Mouse (Mus musculus): Measurements from ENCODE around the gene S100a2.

The S100a2 gene

DNA sequence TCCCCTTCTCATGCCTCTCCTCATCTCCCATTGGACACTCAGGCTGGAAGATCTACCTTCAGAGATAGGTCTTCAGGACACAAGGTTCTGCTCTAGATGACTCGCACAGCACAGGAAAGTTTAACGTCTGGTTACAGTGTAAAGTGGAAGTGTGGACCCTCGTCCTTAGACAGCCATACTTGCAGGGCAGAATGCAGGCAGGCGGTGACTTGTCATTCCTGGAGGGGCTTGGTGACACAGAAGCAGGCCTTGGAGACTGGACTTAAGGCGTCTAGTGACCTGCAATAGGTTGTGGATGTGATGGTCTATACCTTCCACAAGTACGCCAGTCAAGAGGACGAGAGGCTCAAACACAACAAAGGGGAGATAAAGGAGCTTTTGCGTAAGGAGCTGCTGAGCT lies at the start of gene S100a2:
TSS of gene S100a2 (plus strand) at position 301 of the 400 bp plus-strand sequence.
- in situ Hi-C loops (cut with MboI, MseI), result no loop called here

GRCm38 (mm10) chr3:90540904-90541303 lies 49.1 kb upstream of the S100a2 start:
- in situ Hi-C loops (cut with MboI, MseI), result no loop called here

- in situ Hi-C loops (cut with MboI, MseI), result no loop called here
Observed at GRCm38 (mm10) chr3:90549676-90550420, 40.2 kb upstream of the S100a2 start.

DNA sequence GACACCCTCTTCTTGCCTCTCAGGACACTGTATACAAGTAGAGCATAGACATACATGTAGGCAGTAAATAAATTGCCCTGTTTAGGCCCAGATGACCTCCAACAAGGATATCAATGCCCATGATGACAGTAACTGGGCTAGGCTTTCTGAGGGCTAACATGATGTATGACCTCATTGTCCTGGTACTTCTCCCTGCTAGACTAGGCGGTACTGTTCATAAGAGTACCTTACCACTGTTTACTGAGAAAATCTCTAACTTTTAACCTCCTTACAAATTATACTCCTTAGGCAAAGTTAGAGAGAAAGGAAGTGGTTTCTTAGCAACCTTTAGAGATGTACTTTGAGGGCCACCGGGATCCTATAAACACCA lies 39.6 kb upstream of the S100a2 start:
- in situ Hi-C loops (cut with MboI, MseI), result no loop called here

DNA sequence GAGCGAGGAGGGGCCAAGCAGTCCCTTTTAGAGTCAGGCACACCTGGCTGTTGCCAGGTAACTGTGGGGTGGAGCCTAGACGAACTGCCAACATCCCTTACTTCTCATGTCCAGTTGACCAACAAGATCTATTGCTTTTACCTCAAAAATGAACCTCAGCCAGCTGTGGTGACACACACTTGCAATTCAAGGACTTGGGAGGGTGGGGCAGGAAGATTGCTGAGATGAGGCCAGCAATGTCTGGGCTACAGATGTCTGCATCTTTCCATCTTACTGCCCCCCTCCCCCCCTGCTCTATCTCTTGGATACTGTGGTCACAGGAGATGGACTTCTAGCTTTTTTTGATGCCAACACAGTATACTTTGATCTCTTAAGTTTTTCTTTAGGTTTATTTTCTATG lies 37.8 kb upstream of the S100a2 start:
- in situ Hi-C loops (cut with MboI, MseI), result no loop called here

DNA sequence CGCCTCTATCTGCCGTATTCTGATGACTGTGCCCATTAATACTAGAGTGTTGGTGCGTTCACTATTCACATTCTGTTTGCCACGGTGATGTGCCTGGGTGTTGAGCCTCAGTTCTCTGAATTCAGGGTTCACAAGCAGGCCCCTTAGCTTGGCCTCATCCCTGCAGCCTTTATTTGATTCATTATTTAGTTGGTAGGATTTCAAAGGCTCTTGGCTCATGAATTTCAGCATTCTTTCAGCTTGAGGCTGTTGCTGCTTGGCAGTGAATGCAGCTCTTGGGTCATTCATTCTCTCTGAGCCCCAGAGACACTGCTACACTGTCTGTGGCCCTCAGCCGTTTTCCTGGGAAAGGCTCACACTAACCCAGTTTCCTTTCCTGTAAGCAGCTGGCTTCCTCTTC lies 34.1 kb upstream of the S100a2 start:
- in situ Hi-C loops (cut with MboI, MseI), result no loop called here

GRCm38 (mm10) chr3:90560008-90560628 lies 29.9 kb upstream of the S100a2 start, which contains the start of gene S100a3:
S100a3 (plus strand) TSS chr3:90560578.
- in situ Hi-C loops (cut with MboI, MseI), result no loop called here

- in situ Hi-C loops (cut with MboI, MseI), result loop anchor here (5.0 kb wide), 1 partner anchor 47 kb away; the partner anchor contains the start of gene S100a14
Observed at GRCm38 (mm10) chr3:90574691-90575090, 15.4 kb upstream of the S100a2 start.

DNA sequence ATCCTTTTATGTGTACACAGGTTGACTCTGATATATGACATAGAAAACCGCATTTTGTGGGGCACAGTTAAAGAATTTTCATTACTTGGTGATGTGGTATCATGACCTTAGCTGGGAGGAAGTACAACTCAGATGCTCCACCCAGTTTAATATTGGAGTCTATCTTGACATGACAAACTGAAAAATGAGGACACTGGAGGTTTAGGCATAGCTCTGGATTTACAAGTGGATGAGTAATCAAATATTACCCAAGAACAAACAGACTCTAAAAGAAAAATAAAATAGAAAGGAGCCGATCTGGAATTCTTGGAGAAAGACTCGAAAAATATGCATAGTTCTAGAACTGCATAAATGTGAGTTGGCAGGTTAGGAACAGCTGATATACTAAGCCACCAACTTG lies 14.7 kb upstream of the S100a2 start:
- in situ Hi-C loops (cut with MboI, MseI), result no loop called here

DNA sequence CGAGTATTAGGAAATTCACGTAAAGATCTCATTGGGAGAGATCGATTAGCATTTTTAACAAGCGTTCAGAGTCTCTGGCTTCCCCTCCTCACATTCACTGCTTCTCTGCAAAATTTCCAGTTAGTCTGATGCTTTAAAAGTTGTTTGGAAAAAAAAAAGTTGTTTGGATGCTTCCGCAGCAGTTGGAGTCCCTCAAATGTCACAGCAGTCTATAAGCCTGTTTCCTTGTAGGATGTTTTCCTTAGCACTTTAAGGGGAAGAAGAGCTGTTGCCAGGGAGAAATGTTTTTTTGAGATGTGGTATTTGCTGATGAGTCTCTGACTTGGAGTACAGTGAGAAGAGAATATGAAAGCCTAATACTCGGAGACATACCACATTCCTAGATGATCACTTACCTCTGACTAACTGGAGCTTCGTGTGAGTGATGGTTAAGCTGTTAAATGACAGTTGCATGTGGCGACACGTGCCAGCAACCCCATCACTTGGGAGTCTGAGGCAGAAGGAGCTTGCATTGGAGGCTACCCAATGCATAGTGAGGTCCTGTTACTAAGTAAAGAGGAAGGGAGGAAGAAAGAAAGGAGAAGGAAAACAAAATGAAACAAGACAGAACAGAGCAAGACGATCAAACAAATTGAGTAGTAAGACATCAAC lies 13.6 kb upstream of the S100a2 start:
- in situ Hi-C loops (cut with MboI, MseI), result no loop called here

- in situ Hi-C loops (cut with MboI, MseI), result no loop called here
Observed at GRCm38 (mm10) chr3:90579433-90579832, 10.6 kb upstream of the S100a2 start.

DNA sequence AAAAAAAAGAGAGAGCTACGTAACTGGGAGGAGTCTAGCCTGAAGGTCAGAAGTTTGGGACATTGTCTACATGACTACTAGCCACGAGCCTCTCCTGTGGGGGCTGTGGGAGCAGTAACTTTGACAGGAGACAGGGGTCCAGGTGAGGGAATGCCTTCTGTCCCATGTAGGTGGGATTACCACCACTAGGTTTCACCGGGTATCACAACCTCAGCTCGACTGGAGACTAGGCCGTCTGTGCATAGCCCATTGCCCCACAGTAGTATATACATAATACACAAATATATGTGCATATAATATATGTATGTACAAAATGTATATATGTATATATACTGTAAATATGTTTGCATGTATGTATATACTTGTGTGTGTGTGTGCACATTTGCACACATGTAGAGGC lies 8.9 kb upstream of the S100a2 start:
- in situ Hi-C loops (cut with MboI, MseI), result loop anchor here (5.0 kb wide), 1 partner anchor 36 kb away; no protein-coding TSS in a partner anchor

GRCm38 (mm10) chr3:90582156-90582555 lies 7.9 kb upstream of the S100a2 start:
- in situ Hi-C loops (cut with MboI, MseI), result loop anchor here (5.0 kb wide), 1 partner anchor 35 kb away; no protein-coding TSS in a partner anchor

GRCm38 (mm10) chr3:90582556-90582955 lies 7.5 kb upstream of the S100a2 start:
- in situ Hi-C loops (cut with MboI, MseI), result loop anchor here (5.0 kb wide), 1 partner anchor 35 kb away; no protein-coding TSS in a partner anchor

- in situ Hi-C loops (cut with MboI, MseI), result loop anchor here (5.0 kb wide), 1 partner anchor 33 kb away; no protein-coding TSS in a partner anchor
Observed at GRCm38 (mm10) chr3:90583893-90584292, 6.2 kb upstream of the S100a2 start.

GRCm38 (mm10) chr3:90585595-90585994 lies 4.5 kb upstream of the S100a2 start:
- in situ Hi-C loops (cut with MboI, MseI), result no loop called here

DNA sequence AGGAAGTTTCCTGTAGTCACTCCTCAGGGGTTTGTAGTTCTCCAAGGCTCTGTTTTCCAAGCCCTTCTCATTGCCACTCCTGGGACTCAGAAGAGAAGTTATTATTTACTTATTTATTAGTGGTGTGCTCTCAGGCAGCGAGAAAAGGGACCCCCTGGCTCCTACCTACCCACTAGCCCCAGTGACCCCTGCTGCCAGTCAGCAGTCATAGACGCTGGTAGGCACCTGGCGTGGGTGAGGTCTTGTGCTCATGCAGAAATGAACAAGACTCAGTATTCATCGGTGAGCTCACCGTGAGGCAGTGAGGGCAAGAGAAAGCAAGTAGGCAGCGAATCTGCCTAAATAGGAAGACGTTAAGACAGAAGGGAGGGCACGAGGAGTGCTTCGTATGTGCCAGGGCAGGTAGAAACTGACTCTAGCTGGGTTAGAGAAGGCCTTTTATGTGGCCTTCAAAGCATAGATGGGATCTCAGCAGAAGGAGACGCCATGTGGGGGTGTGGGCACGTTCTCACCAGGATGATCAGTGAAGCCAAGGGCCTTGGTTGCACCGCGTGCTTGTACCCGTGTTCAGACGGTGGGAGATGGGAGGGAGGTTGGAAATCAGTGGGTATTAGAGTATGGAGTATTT lies 3.9 kb upstream of the S100a2 start:
- in situ Hi-C loops (cut with MboI, MseI), result no loop called here

- in situ Hi-C loops (cut with MboI, MseI), result no loop called here
Observed at GRCm38 (mm10) chr3:90586906-90587305, 3.1 kb upstream of the S100a2 start.

DNA sequence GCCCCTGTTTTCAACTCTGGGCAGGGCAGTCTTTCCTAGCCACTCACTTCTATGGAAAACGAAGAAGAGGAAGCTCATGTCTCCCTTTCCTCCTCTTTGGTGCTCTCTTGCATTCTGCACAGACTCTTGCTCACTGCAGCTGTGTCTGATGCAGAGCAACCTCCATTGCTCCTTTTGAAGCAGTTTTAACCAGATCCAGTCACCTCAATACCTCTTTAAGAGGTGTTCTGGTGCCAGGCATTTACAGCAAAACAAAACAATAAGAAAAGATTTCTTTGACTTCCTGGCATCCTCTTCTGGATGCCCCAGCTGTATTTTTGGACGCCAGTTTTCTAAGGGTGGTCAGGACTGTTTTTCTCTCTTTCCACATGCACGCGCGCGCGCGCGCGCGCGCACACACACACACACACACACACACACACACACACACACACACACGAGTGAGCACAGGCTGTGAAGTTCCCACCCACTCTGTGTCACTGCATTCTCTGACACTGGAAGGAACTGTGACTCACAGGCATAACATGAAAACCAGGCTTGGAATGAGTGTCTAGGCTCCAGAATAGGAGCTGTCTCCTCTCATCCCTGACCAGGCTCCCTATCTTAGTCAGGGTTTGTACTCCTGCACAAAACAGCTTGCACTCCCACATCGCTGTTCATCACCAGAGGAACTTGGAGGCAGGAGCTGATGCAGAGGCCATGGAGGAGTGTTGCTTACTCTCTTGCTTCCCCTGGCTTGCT lies 2.5 kb upstream of the S100a2 start:
- in situ Hi-C loops (cut with MboI, MseI), result no loop called here

GRCm38 (mm10) chr3:90589390-90589789 lies 657 bp upstream of the S100a2 start:
- in situ Hi-C loops (cut with MboI, MseI), result no loop called here

DNA sequence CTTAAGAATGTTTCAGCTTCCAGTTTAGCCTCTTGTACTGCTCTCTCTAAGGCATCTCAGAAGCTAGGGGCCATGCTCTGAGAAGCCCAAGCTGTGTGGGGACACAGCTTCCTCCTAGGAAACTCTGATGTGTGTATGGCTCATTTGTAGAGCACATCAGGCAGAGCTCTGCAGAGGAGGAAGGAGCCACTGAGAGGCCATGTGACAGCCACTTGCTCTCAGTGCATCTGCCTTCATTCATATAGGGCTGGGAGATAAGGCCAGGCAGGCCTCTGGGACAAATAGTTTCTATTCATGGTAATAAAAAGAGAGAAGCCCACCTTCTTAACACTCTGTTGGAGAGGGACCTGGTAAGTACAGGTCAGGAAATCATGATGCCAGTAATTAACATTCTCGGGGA lies 4.4 kb downstream of the S100a2 start:
- in situ Hi-C loops (cut with MboI, MseI), result no loop called here
